ENCODE assay signal across 8 mouse cellular contexts in the genomic region with DNA sequence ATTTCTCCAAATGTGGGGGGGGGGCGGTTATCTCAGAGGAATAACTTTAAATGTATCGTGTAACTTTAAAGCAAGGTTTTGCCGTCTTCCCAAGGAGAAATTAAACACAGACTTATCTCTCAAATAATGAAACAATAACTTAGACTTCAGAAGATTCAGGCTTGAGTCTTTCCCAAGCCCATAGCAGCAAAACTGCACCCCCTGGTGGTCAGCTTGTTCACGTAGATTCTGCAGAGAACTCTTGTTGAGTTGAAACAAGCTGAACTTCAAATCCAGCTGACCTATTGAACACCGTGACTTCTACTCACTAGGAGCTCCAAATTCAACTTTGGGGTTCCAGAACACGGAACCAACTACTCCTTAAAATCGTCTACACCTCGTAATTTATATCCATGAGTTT. TPM values are rescaled to one million over a fixed set of nuclear protein-coding genes. Genes with fewer than 3 reads are reported as not detected.
DNase-seq lines count a peak whose midpoint lies in the region.

No protein-coding gene starts in this region.

- intact Hi-C loops in gastrocnemius, postnatal 36 days (cut with DNase I) = loop anchor here (2.0 to 5.0 kb wide), 2 partner anchors 96 to 272 kb away; no protein-coding TSS in a partner anchor

- peak; percentile 2 for DNase-seq in A20 (ENCODE audit: low read depth, low spot score)
- peak; percentile 93 for DNase-seq in NIH3T3 (ENCODE audit: low read depth)
- peak; percentile 93 to 95 for DNase-seq in cerebellum, postnatal 14 days
- DNase-seq in gastrocnemius, postnatal 36 days = peak; percentile 63 to 82
- DNase-seq in layer of hippocampus, adult 9-11 months = peak; percentile 74
- peak; percentile 69 to 82 for DNase-seq in lung, postnatal 4 days
- peak; percentile 25 to 81 for DNase-seq in spleen, postnatal 10 days (ENCODE audit: low spot score in 2 of 2)
- no peak for DNase-seq in MN1 (ENCODE audit: low spot score)

RNA-seq across cellular contexts. Expression of gene Slc2a13, which starts 1.4 kb away (rescaled TPM):
- 1 to 10 TPM in 1 of 2 experiments, under 1 TPM in 1; 0.91 to 1.3 TPM for total RNA-seq in gastrocnemius, postnatal 36 days (2021)
